Mouse (Mus musculus) adrenal gland, postnatal 14 days (tissue): ENCODE measurements at regions not wholly inside any gene's neighbourhood (a gene's known extent, or its start where the extent isn't known, plus 50 kb on each side); places are given as distances from the start of the nearest gene placed in this dataset.
A peak's percentile ranks its signal among the peaks of the same experiment; 100 is the strongest.

Experiments
- DNase-seq: peaks from one replicate; pipeline ENCODE4 v3.0.0; 2021; ENCODE audit warnings: mixed read lengths

DNA sequence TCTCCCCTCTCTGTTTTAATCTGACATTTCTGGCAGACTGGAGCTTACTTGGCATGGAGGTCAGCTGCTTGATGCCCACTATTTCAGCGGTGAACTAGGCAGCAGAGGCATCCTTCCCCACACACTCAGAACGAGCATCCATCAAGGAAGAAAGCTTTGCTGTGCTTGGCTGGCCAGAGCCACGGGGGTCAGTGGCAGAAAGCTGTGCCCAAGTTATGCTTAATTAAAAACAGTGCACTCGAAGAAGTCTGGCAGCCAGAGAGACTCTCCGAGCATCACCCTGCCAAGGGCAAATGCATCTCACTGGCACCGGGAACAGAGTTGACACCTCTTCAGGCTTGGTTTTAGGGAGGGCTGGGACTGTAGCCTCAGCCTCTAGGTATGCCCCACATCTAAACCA, 168.3 kb downstream of the Gm45692 start:
- no peak for DNase-seq

DNA sequence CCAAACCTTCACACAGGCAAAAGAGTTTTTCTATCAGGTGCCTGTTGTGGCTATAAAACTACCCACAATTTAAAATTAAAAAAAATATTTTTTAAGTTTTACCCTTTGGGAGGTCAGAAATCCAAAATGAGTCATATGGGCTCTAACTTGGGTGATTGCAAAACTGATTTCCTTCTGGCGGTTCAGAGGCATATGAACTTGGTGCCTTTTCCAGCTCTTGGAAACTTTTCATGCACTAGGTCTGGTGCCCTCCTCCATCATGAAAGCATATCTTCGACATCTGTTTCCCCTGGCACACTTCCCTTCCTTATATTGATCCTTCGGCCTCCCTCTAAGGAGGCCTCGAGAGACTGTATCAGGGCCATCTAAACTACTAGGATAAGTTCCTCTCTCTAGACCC, 168.8 kb downstream of the Gm45692 start:
- no peak for DNase-seq

DNA sequence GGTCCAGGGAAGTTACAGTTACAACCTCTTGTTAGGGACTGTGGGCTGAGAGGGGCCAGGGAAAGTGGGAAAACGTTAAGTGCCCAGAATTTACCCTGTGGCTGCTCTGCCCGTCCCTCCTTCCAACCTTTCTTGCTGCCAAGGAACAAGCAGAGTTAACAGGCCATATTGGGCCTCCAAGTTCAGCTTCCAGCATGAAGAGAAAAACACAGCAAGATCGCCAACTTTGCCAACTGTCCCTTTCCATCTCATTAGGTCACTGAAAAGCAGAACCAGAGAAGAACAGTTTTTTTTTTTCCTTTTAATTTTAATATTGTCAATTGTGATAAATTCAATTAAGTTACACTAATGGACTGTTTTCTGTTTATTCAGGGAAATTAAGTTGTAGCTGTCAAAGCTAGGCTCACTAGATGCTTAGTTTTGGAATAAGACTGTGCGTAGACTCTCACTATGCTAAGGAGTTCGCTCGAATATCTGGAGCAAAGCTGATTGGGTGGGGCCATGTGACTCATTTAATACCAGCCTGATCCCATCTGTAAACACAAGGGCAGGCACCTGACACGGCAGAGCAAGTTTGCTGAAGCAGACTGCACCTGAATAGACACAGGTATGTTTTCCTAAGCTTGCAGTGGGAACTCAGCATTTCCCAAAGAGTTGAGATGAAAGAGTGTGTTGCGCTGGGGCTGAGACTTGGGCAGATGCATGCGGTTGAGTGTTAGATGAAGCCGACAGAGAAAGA, 178.9 kb downstream of the Gm45692 start:
- DNase-seq: no peak

DNA sequence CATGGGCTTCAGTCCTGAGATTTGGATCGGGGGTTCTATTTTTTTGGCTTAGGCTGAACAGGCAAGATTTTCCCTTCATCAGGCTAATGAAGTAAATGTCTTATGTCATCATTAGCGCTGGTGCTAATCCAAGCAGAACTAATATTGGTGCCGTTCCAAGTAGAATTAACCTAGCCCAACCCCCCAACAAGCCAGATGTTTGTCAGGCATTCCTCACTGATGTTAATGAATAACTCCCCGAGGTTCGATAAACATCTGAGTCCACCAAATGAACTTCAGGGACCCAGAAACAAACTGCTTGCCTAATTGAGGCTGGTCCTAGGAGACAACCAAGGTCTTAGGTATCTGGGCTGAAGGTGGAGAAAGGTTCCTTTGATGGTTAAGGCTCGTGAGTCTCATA, 180.9 kb downstream of the Gm45692 start:
- no peak for DNase-seq

DNA sequence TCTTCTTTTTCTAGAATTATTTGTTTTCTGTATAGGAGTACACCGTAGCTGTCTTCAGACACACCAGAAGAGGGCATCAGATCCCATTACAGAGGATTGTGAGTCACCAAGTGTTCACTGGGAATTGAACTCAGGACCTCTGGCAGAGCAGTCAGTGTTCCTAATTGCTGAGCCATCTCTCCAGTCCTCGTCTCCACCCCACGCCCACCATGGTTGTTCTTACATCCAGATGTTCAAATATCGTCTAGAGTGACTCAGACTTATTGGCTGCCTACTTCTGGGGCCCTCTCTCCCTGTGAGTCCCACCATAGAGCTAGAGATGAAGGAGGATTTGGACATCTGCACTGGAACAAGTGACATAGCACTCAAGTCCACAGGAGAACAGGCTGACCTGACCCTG, 182.6 kb downstream of the Gm45692 start:
- no peak for DNase-seq

DNA sequence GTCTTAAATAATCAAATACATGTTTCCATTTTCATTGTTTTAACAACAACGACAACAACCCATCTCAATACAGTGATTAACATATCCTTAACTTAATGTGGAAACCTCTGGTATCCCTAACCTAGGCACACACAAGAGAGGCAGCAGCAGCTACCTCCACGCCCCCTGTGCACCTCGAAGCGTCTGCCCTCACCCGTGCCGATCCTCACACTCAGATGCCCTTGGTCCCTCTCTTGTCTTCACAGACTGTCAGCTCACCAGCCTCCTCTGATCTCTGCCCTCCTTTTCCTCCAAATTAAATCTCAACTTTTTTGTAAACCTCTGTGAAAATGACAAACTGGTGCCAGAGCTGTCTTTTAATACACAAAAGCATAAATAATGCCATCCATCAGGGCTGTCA, 185.2 kb downstream of the Gm45692 start:
- DNase-seq: no peak

DNA sequence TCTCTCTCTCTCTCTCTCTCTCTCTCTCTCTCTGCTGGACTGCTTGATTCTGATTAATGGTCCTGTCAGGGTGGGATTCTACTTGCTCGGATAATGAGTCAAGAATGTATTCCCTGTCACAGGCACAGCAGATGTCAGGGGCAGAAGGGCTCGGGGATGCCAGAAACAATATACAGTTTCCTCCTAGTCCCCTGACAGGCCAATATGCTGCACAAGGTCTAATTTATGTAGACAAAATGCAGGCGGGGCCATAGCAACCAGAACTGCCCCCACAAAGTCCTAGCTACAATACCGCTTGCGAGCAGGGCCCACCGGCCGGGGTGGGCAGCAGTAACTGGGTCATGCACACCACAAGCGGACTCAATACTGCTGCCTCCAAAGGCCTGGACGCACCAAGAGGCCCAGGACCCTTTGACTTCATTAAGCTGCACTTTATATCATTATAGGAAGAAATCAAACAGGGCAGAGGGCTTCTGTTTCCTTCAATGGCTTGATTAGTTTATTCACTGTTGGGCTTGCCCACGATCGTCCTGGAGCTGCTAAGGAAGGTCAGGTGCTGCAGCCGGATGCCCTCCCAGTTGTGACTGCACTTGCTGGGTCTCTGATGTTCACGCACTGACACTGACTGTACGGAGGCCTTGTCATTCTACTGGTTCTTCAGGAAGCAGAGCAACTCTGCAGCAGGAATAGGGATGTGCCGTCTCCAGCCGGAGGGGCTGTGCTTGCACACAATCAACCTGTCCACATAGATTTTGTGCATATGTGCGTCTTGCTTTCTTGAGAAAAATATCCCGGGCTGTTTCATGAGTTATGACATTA, 185.9 kb downstream of the Gm45692 start:
- no peak for DNase-seq

DNA sequence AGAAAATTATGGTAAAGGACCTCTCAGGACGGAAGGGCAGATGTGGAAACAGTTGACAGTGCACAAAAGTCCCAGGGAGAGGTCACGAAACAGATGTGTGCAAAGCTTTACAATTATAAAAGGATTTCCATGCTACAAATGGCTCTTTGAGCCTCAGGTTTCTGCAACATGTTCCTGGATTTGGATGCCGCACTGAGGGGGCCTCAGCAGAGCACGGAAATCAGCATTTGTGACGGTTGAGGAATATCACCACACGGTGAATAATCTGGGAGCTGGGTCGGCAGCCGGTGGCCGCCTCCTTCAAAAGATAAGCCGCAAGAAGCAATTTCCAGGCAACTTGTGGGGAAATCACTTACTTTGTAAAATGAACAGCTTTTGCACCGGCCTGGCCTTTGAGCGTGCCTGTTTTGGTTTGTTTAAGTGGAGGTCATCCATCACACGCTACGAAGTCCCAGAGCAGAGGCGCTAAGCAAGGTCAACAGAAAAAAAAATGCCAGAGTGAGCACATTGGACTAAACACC, 188.8 kb downstream of the Gm45692 start:
- DNase-seq: peak; percentile 12

DNA sequence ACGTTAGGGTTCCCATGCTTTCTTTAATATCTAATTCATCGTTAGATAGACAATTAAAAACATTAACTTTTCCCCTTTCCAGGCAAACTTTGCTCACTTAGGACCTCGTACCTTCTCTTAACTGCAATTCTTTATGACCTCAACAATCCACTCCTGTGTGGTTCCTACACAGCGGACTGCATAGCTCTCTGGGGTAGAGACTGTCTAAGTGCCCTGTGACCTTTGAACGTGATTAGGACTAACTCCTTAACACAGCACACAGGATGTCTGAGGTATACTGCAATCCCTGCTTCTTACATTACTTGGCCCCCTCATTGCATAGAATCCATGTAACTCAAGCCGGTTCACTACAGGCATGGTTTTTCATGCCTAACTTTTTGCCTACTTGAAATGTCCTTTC, 190.4 kb downstream of the Gm45692 start:
- no peak for DNase-seq

DNA sequence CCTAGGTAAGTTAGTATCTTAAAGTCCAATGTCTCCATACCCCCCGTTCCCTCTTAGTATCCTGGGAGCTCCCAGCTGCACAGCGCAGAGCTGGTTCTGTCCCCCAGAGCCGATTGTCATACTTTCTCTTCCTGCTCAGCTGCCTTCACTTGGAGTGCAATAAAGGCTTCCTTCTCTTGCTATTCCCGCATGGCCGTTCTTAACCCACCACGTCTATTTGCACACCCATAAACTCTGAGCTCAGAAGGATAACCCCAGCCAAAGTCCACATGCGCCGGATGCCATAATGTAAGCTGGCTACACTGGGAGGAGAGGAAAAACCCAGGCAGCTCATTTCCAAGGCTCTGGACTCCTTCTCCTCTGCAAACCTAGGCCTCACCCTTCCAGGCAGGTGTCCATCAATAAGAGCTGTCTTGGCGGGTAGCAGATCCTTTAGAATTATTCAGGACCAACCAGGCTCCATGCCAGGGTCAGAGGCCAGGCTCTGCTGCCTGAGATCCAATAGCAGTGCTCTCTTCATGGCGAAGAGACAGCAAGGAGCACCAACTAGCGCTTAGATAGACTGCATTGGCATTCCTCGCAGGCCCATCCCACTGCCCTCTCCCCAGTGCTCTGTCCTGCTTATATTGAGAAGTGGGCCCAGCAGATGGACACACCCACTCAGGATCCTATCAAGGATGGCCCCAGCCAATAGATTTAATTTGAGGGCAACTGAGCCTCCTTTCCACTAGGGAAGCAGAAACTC, 204.4 kb downstream of the Gm45692 start:
- DNase-seq: no peak

GRCm38 (mm10) chr8:26324606-26325005, 205.3 kb downstream of the Gm45692 start:
- no peak for DNase-seq

GRCm38 (mm10) chr8:26329813-26330212, 210.5 kb downstream of the Gm45692 start:
- no peak for DNase-seq

DNA sequence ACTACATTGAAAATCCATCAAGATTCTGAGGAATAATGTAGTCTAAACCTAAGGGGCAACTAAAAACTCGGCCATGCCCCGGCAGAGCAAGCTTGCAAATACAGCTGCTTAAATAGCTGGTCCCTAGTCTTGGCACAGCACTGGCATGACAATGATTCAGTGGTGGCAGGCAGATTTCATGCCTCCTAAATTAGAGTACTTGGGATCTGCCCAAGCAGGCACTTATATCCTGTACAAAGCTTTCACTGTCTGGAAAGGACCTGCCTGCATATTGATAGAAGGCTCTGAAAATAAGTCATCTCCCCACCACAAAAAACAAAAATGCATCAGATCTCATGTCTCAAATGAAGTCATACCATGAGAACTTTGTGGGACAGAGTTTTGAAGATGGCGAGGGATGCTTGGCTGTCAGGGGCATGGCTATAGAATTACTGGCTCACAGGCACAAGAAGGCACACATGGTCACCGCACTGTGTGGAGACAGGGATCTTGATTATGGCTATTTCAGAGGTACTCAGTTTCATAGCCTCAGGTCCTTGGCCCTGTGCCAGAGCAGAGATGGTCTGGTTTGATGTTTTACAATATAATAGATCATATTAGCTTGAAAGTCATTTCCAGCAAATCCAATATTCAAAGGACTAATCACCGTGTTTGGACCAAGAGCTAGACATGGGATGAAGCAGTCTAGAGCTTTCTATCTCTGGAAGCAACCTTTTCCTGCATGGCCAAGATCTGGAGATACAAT, 217.7 kb downstream of the Gm45692 start:
- peak; percentile 44 for DNase-seq

DNA sequence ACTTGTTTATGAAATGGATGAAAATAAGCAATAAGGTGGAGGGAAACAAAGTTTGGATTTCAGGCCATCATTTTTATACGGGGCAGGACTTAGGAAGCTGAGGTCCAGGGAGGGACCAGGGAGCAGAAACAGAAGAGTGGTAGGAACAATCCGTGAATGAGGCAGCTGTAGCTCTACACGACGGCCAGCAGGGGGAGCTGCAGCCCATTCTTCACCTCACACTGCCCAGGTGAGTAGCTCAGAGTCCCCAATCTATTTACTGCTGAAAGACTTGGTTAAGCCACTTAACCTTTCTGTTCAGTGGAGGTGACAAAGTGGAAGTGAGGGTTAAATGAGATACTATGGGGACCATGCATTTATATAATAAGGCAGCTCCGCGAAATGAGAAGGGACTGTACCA, 225.7 kb downstream of the Gm45692 start:
- peak; percentile 85 for DNase-seq

- DNase-seq: no peak
Observed at GRCm38 (mm10) chr8:26349231-26349630, 229.9 kb downstream of the Gm45692 start.

DNA sequence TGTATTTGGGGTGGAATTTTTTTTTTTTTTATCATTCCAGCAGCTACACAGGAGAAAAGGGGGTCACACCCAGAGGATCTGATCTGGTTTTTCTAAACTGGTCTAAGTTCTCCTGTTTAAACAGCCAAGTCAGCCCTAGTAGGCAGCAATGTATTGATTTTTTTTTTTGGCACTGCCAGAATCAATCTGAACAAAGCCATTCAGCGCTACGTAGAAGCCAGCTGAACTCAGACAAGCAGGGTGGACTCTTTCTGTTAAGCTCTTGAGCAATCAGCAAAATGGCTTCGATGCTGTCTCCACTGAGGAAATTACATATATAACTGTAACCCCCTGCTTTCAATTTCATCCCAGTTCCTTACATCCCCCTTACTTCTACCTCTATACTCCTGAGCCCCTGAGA, 230.5 kb downstream of the Gm45692 start:
- DNase-seq: no peak

DNA sequence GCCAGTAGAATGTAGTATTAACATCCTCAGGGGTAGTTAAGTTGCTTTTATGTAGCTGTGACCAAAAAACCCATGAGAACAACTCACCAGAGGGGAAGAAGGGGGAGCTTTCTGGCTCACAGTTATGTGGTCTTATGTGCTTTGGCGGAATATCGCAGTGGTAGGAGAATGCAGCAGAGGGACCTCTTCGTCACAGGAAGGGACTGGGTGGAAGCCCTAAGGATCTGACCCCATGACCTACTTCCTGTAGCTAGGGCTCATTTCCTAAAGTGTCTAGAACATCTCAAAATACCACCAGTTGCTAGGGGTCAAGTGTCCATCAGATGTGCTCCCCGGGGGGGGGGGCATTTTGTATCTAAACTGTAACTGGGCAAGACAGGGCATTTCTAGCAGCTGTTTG, 231.3 kb downstream of the Gm45692 start:
- peak; percentile 11 for DNase-seq

GRCm38 (mm10) chr8:26351643-26352540, 232.6 kb downstream of the Gm45692 start:
- DNase-seq: peak; percentile 50

DNA sequence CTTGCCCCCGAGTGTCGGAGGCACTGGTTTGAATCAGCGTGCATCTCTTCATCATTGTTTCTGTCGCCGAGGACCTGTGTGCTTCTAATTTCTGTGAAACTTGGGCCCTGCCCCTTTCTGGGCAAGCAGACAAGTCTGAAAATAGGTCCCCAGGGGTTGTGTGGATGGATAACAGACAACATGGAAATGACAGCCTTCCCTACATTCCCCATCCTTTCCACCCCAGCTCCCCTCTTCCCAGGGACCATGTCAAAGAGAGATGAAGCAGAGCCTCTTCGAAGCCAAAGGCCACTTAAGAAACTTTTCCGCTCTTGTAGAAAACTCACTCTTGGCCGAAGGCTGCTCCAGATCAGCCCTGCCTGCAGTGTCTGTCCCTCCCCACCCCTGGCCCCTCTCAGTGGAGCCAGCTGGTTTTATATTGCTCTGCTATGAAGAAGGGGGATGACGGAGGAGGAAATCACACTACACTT, 233.2 kb downstream of the Gm45692 start:
- DNase-seq: peak; percentile 62

DNA sequence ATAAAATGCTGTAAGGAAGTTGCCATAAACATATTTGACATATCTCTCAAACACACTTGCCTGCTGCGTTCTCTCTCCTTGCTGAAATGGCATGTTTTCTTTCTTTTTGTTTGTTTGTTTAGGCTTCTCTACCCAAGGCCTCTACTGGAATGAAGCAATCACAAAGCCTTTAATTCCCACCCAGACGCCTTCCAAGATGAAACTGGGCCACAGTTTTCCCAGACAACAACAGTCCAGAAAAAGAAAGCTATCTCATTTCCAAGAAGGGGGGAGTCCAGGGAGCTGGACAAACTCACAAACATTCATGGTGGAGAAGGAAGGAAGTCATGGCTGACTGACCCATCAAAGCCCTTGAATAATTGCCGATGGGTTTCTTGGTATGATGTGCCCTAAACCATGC, 234.1 kb downstream of the Gm45692 start:
- DNase-seq: no peak

GRCm38 (mm10) chr8:26354516-26354915, 235.2 kb downstream of the Gm45692 start:
- DNase-seq: peak; percentile 14
